Mouse (Mus musculus): ENCODE data around the gene Entpd5. TPM values are rescaled to one million over a fixed set of nuclear protein-coding genes. Genes with fewer than 3 reads are reported as not detected.

Gene Entpd5
- 209 TPM for polyA plus RNA-seq (2014; fragmentation: Illumina TruSeq; extraction: RNeasy Lipid Tissue Mini Kit (QIAGEN cat#74804); ENCODE audit: low read depth, low replicate concordance)

GRCm38 (mm10) chr12:84408819-84409507 is at the start of gene Entpd5, which contains the start of gene Bbof1:
TSS of gene Entpd5 (minus strand) at chr12:84409029.
TSS of gene Bbof1 (plus strand) at chr12:84409071.

GRCm38 (mm10) chr12:84450718-84451646 is 42.2 kb upstream of the Entpd5 start, which contains the start of the genes Aldh6a1 and Lin52:
TSS of gene Aldh6a1 (minus strand) at chr12:84451004.
TSS of gene Lin52 (plus strand) at chr12:84451422.

GRCm38 (mm10) chr12:84416834-84417604 is 8.2 kb upstream of the Entpd5 start, which contains the start of gene Rnf113a2:
TSS of gene Rnf113a2 (plus strand) at chr12:84417196.

GRCm38 (mm10) chr12:84361555-84362489 is 47.0 kb downstream of the Entpd5 start, which contains the start of the genes Coq6 and Fam161b:
TSS of gene Coq6 (plus strand) at chr12:84361657.
TSS of gene Fam161b (minus strand) at chr12:84361833.

Other genes with a start within 250 kb of the Entpd5 start
- 10.8 TPM for gene Elmsan1, start 190.1 kb downstream of the Entpd5 start, polyA plus RNA-seq (2014; fragmentation: Illumina TruSeq; extraction: RNeasy Lipid Tissue Mini Kit (QIAGEN cat#74804); ENCODE audit: low read depth, low replicate concordance)
- 111 TPM for gene Ptgr2, start 123.8 kb downstream of the Entpd5 start, polyA plus RNA-seq (2014; fragmentation: Illumina TruSeq; extraction: RNeasy Lipid Tissue Mini Kit (QIAGEN cat#74804); ENCODE audit: low read depth, low replicate concordance)
- 33.8 TPM for gene Zfp410, start 92.2 kb downstream of the Entpd5 start, polyA plus RNA-seq (2014; fragmentation: Illumina TruSeq; extraction: RNeasy Lipid Tissue Mini Kit (QIAGEN cat#74804); ENCODE audit: low read depth, low replicate concordance)
- 3.1 TPM for gene Coq6, start 47.4 kb downstream of the Entpd5 start, polyA plus RNA-seq (2014; fragmentation: Illumina TruSeq; extraction: RNeasy Lipid Tissue Mini Kit (QIAGEN cat#74804); ENCODE audit: low read depth, low replicate concordance)
- gene Fam161b, start 47.2 kb downstream of the Entpd5 start, polyA plus RNA-seq (2014; fragmentation: Illumina TruSeq; extraction: RNeasy Lipid Tissue Mini Kit (QIAGEN cat#74804); ENCODE audit: low read depth, low replicate concordance), result 3.4 TPM
- 8.4 TPM for gene Bbof1, start within 50 bp of the Entpd5 start, polyA plus RNA-seq (2014; fragmentation: Illumina TruSeq; extraction: RNeasy Lipid Tissue Mini Kit (QIAGEN cat#74804); ENCODE audit: low read depth, low replicate concordance)
- 12.8 TPM for gene Rnf113a2, start 8.2 kb upstream of the Entpd5 start, polyA plus RNA-seq (2014; fragmentation: Illumina TruSeq; extraction: RNeasy Lipid Tissue Mini Kit (QIAGEN cat#74804); ENCODE audit: low read depth, low replicate concordance)
- gene Aldh6a1, start 42.0 kb upstream of the Entpd5 start, polyA plus RNA-seq (2014; fragmentation: Illumina TruSeq; extraction: RNeasy Lipid Tissue Mini Kit (QIAGEN cat#74804); ENCODE audit: low read depth, low replicate concordance), result 494 TPM
- gene Lin52, start 42.4 kb upstream of the Entpd5 start, polyA plus RNA-seq (2014; fragmentation: Illumina TruSeq; extraction: RNeasy Lipid Tissue Mini Kit (QIAGEN cat#74804); ENCODE audit: low read depth, low replicate concordance), result 45.4 TPM
- gene Vsx2, start 160.7 kb upstream of the Entpd5 start, polyA plus RNA-seq (2014; fragmentation: Illumina TruSeq; extraction: RNeasy Lipid Tissue Mini Kit (QIAGEN cat#74804); ENCODE audit: low read depth, low replicate concordance), result not detected
- 2.2 TPM for gene Abcd4, start 208.4 kb upstream of the Entpd5 start, polyA plus RNA-seq (2014; fragmentation: Illumina TruSeq; extraction: RNeasy Lipid Tissue Mini Kit (QIAGEN cat#74804); ENCODE audit: low read depth, low replicate concordance)
- gene Vrtn, start 232.0 kb upstream of the Entpd5 start, polyA plus RNA-seq (2014; fragmentation: Illumina TruSeq; extraction: RNeasy Lipid Tissue Mini Kit (QIAGEN cat#74804); ENCODE audit: low read depth, low replicate concordance), result not detected

Data from adrenal gland, adult 10 weeks (tissue).